Mouse (Mus musculus): ENCODE measurements around the gene Mcm5.
A peak's percentile ranks its signal among the peaks of the same experiment; 100 is the strongest.

Mcm5 gene

GRCm38 (mm10) chr8:75109236-75109967 lies at the start of gene Mcm5:
TSS of gene Mcm5 (plus strand) at chr8:75109569.
- DNase-seq (ENCODE audit: low spot score in 2 of 2) = peak; percentile 100

GRCm38 (mm10) chr8:75060022-75060421 lies 49.3 kb upstream of the Mcm5 start:
- DNase-seq (ENCODE audit: low spot score in 2 of 2) = no peak

- no peak for DNase-seq (ENCODE audit: low spot score in 2 of 2)
Observed at GRCm38 (mm10) chr8:75060815-75061214, 48.6 kb upstream of the Mcm5 start.

GRCm38 (mm10) chr8:75063290-75063689 lies 46.1 kb upstream of the Mcm5 start:
- peak in 1 of 2 experiments; percentile 36 for DNase-seq (ENCODE audit: low spot score in 2 of 2)

GRCm38 (mm10) chr8:75064790-75065189 lies 44.6 kb upstream of the Mcm5 start:
- no peak for DNase-seq (ENCODE audit: low spot score in 2 of 2)

GRCm38 (mm10) chr8:75067287-75067686 lies 42.1 kb upstream of the Mcm5 start:
- no peak for DNase-seq (ENCODE audit: low spot score in 2 of 2)

GRCm38 (mm10) chr8:75070297-75070696 lies 39.1 kb upstream of the Mcm5 start:
- DNase-seq (ENCODE audit: low spot score in 2 of 2) = no peak

- DNase-seq (ENCODE audit: low spot score in 2 of 2) = peak; percentile 85 to 88
Observed at GRCm38 (mm10) chr8:75071627-75072346, 37.6 kb upstream of the Mcm5 start.

GRCm38 (mm10) chr8:75074876-75075275 lies 34.5 kb upstream of the Mcm5 start:
- no peak for DNase-seq (ENCODE audit: low spot score in 2 of 2)

GRCm38 (mm10) chr8:75078215-75078614 lies 31.2 kb upstream of the Mcm5 start:
- DNase-seq (ENCODE audit: low spot score in 2 of 2) = no peak

GRCm38 (mm10) chr8:75078851-75079250 lies 30.5 kb upstream of the Mcm5 start:
- no peak for DNase-seq (ENCODE audit: low spot score in 2 of 2)

GRCm38 (mm10) chr8:75081364-75082040 lies 27.9 kb upstream of the Mcm5 start:
- DNase-seq (ENCODE audit: low spot score in 2 of 2) = no peak

GRCm38 (mm10) chr8:75082181-75082805 lies 27.1 kb upstream of the Mcm5 start:
- no peak for DNase-seq (ENCODE audit: low spot score in 2 of 2)

GRCm38 (mm10) chr8:75083846-75084245 lies 25.5 kb upstream of the Mcm5 start:
- DNase-seq (ENCODE audit: low spot score in 2 of 2) = peak; percentile 86 to 90

GRCm38 (mm10) chr8:75084382-75085064 lies 24.8 kb upstream of the Mcm5 start:
- no peak for DNase-seq (ENCODE audit: low spot score in 2 of 2)

- no peak for DNase-seq (ENCODE audit: low spot score in 2 of 2)
Observed at GRCm38 (mm10) chr8:75086002-75086401, 23.4 kb upstream of the Mcm5 start.

- DNase-seq (ENCODE audit: low spot score in 2 of 2) = no peak
Observed at GRCm38 (mm10) chr8:75087127-75087526, 22.2 kb upstream of the Mcm5 start.

- DNase-seq (ENCODE audit: low spot score in 2 of 2) = peak; percentile 80 to 87
Observed at GRCm38 (mm10) chr8:75088989-75089881, 20.1 kb upstream of the Mcm5 start.

- no peak for DNase-seq (ENCODE audit: low spot score in 2 of 2)
Observed at GRCm38 (mm10) chr8:75090781-75091365, 18.5 kb upstream of the Mcm5 start.

Measured in right cerebral cortex, postnatal 10 days (tissue).